Mouse (Mus musculus) frontal cortex, adult 2 months (tissue): ENCODE measurements at regions not wholly inside any gene's neighbourhood (a gene's known extent, or its start where the extent isn't known, plus 50 kb on each side); places are given as distances from the start of the nearest gene placed in this dataset.

Source experiments
- DNase-seq, 2 experiments: peaks; one replicate each; pipeline ENCODE4 v3.0.0; 2022; ENCODE audit warnings: low spot score in 1 of 2; ENCODE audit errors: extremely low spot score in 1 of 2

DNA sequence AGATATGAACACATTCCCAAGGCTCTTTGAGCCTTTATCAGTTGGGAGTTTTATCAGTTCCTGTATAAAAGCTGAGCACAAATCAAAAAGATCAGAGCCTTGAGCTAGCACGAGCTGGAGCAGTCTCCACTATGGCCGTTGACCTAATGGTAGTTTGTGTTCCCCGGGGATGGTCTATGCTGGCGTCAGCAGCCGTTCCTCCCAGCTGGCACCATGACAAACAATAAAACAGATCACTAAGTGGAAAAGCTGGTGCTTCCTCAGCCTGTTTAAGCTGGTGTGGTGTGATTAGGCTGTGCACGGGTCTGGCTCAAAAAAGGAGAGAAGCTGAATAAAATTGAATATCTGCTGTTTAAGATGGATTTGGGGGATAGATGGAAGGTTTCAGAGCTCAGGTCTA, 107.4 kb upstream of the Nsun2 start:
- no peak for DNase-seq

DNA sequence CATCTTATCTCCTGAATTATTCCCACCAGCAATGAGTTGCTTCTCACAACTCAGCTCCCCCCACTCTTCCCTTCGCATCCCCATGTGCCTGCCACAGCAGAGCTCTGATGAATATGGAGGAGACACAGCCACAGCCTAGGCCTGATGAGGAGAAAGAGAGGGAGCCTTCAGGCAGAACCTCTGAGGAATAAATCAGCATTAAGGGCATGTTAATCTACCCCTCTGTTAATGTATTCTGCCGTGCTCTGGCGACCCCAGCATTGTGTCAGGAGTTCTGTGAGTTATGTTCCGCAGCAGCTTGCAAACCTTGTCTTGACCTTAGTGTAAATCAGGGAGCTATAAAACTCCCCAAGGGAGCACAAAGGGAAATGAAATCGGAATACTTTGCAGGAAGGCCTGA, 104.0 kb upstream of the Nsun2 start:
- DNase-seq = no peak

GRCm38 (mm10) chr13:69433461-69434323, 99.9 kb upstream of the Nsun2 start:
- no peak for DNase-seq

- DNase-seq = no peak
Measured at GRCm38 (mm10) chr13:69439486-69439885, 94.1 kb upstream of the Nsun2 start.

DNA sequence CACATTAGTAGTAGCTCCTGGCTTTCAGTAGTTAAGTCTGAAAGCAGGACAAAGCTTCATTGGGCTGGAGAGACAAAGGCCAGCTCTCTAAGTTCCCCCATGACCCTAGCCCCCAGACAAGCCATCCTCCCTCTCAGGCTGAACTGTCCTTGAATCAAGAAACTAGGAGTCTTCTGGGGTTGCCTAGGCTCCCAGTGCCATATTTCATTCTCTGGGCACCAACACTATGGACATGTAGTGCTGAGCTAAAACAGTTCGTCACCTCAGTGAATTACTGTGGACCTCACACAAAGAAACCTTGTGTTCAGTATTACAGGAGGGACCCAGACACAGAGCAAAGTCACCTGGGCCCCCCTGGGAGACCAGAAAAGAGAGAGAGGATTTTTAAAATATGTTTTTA, 91.7 kb upstream of the Nsun2 start:
- no peak for DNase-seq

DNA sequence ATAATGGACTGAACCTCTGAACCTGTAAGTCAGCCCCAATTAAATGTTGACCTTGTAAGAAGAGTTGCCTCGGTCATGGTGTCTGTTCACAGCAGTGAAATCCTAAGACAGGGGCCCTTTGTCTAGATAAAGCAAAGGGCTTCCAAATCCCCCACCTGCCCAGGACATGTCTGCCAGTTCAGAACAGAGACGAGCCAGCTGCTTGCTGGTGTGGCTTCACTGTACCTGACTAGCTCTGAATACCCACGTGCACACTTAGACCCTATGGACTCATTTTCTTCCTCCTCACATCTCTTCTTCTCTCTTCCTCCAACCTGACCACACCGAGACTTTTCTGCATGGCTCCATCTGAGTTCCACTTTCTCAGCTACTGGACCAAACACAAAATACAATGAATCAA, 87.9 kb upstream of the Nsun2 start:
- no peak for DNase-seq
